Mouse (Mus musculus) natural killer cell, adult 2 months (primary cell): ENCODE measurements at regions not wholly inside any gene's neighbourhood (a gene's known extent, or its start where the extent isn't known, plus 50 kb on each side); places are given as distances from the start of the nearest gene placed in this dataset.

Experiments used
- DNase-seq, 2 experiments: peaks; one replicate each; pipeline ENCODE4 v3.0.0; 2022; ENCODE audit warnings: low spot score in 2 of 2

GRCm38 (mm10) chr14:99812741-99813485, 471.6 kb downstream of the Klf12 start:
- no peak for DNase-seq
